Mouse (Mus musculus) ES-Bruce4 (cell line): ENCODE measurements around the gene Tgm2.

Experiments used
- CTCF ChIP-seq: IDR thresholded peaks from one replicate; pipeline ENCODE4 v1.8.1; 2011; ENCODE audit warnings: low read depth, low read length
- EP300 ChIP-seq: IDR thresholded peaks from 2 replicates; pipeline ENCODE4 v1.6.1; 2011; ENCODE audit warnings: low read depth, low read length; ENCODE audit not compliant: insufficient read depth
- POLR2A ChIP-seq: IDR thresholded peaks from one replicate; pipeline ENCODE4 v1.8.1; 2011; ENCODE audit warnings: low read length; ENCODE audit not compliant: insufficient read depth

DNA sequence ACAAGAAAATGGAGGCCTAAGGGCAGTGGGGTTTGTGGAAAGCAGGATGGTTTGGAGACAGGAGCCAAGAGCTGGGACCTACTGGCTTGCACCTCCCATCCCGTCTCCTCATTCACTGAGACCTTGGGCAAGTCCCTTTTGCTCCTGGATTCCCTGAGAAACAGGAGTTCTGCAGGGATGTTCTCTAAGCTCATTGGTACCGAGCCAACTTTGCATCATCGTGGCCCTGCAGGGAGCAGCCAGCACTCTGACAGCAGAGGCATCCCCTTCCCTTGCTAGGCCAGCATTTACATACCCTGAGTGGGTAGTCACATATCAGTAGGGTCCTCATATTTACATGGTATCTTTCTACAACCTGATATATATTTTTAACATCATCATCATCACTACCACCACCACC lies 25.4 kb downstream of the Tgm2 start:
- TF ChIP-seq POLR2A (no peak), CTCF (no peak), EP300 (no peak)
